Mouse (Mus musculus) E14TG2a.4 (cell line): ENCODE results near the gene Ect2l.

ENCODE experiments used
- CTCF ChIP-seq: conservative IDR thresholded peaks from 2 replicates; pipeline ENCODE4 v1.5.1; 2014; ENCODE audit warnings: low read length
- NANOG ChIP-seq: IDR thresholded peaks from 2 replicates; pipeline ENCODE4 v1.6.1; 2014; ENCODE audit warnings: borderline replicate concordance, low read length, mixed read lengths

DNA sequence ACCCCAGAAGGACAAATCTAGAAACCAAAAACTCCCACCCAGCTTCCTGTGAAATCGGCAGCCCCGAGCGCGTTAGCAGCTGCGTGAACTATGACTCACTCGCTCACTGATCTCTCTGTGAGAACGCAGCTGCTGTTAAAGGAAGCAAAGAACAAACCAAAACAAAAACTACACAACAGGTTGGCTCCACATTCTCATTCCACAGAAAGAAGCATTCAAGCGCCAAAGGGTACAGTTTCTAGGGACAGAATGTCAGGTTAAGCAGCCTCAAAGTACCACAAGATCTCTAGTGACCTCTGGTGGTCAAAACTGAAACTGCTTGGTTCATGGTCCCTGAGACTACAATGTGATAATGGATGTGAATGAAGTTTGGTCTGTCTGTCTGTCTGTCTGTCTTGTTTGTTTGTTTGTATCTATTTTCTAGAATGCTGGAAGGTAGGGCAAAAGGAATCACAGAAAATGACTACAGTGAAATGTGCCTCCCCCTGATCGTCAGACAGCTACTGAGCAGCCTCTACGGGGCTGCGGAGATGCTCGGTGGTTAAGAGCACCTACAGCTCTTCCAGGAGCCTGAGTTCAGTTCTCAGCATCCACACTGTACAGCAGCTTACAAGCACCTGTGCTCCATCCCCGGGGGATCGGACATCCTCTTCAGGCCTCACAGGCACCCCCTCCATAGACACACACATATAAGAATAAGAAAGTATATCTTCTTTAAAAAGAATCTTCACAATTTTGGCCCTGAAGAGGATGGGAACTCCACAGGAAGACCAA is 13.3 kb downstream of the Ect2l start:
- TF ChIP-seq CTCF (peak; percentile 73), NANOG (no peak)
